In genomic region chr8:3576211-3576960, GRCm38 (mm10) we compare ENCODE assay signal across 23 mouse cellular contexts. TPM values are rescaled to one million over a fixed set of nuclear protein-coding genes. Genes with fewer than 3 reads are reported as not detected.
A peak's percentile ranks its signal among the peaks of the same experiment; 100 is the strongest.
DNase-seq lines count a peak whose midpoint lies in the region; ATAC-seq and TF ChIP-seq lines count a peak whose summit lies in the region.
"Had no signal": no experiment of that assay in that cellular context is flagged by ENCODE, and none has a peak within 500 bp of the region (broad histone marks: within the 10 kb centered on the region; RNA-seq: fewer than 3 reads in every experiment).

No protein-coding gene starts in this region.

- intact Hi-C loops in left cerebral cortex, adult 2 months (cut with DNase I): no loop called here

- 0 out of 2 replicates have a peak, but pooled peaks have one; percentile 38 for ATAC-seq in lung, postnatal 0 days
- peak; percentile 22 for ATAC-seq in intestine, embryonic 15.5 days
- no peak for ATAC-seq in monocyte, adult 5-6 weeks (replicated peaks; ENCODE audit: insufficient number of reproducible peaks, low FRiP score, low TSS enrichment, poor library complexity, severe bottlenecking)
- ATAC-seq: forebrain, embryonic 16.5 days; Patski had no signal

- H3K4me1 ChIP-seq in lung, postnatal 0 days (ENCODE audit: insufficient read depth, low read depth, low read length): no peaks in the 10 kb centered on the region
- 0 out of 2 replicates have a peak, but pooled peaks cover 4% of the 10 kb centered on the region for H3K4me1 ChIP-seq in intestine, embryonic 15.5 days (replicated peaks)
- H3K4me1 ChIP-seq: forebrain, embryonic 12.5 days; heart, embryonic 12.5 days; hindbrain, embryonic 10.5 days had no signal

- H3K27me3 ChIP-seq in lung, postnatal 0 days (replicated peaks; ENCODE audit: insufficient read depth, low read length): no peaks in the 10 kb centered on the region
- H3K27me3 ChIP-seq in intestine, embryonic 15.5 days (replicated peaks): no peaks in the 10 kb centered on the region
- H3K27me3 ChIP-seq: forebrain, embryonic 12.5 days; heart, embryonic 12.5 days; Patski had no signal

- H3K27ac ChIP-seq in lung, postnatal 0 days (ENCODE audit: low read length): no peak overlapping the region
- H3K27ac ChIP-seq in intestine, embryonic 15.5 days: no peak overlapping the region
- H3K27ac ChIP-seq in left cerebral cortex, adult 2 months: no peak overlapping the region
- H3K27ac ChIP-seq: forebrain, embryonic 12.5 days; hindbrain, embryonic 10.5 days; hindbrain, embryonic 14.5 days had no signal

- H3K36me3 ChIP-seq in lung, postnatal 0 days (ENCODE audit: insufficient read depth, low read length): no peaks in the 10 kb centered on the region
- H3K36me3 ChIP-seq in intestine, embryonic 15.5 days: no peaks in the 10 kb centered on the region
- H3K36me3 ChIP-seq: forebrain, embryonic 12.5 days; heart, embryonic 12.5 days; hindbrain, embryonic 10.5 days had no signal

- no peak for TF ChIP-seq CTCF in lung, postnatal 0 days (IDR thresholded peaks at IDR 0.05)
- TF ChIP-seq CTCF in left cerebral cortex, adult 2 months (IDR thresholded peaks at IDR 0.05): no peak

- H3K4me2 ChIP-seq in lung, postnatal 0 days (replicated peaks; ENCODE audit: low read depth, low read length): no peak overlapping the region
- no peak overlapping the region for H3K4me2 ChIP-seq in intestine, embryonic 15.5 days (replicated peaks)
- H3K4me2 ChIP-seq: forebrain, embryonic 12.5 days; heart, embryonic 12.5 days; hindbrain, embryonic 14.5 days had no signal

- H3K9ac ChIP-seq in lung, postnatal 0 days (replicated peaks; ENCODE audit: low read depth): no peak overlapping the region
- H3K9ac ChIP-seq in intestine, embryonic 15.5 days: no peak overlapping the region
- H3K9ac ChIP-seq: forebrain, embryonic 12.5 days; heart, embryonic 12.5 days; hindbrain, embryonic 14.5 days had no signal

- H3K4me3 ChIP-seq in lung, postnatal 0 days (ENCODE audit: low read depth, low read length): no peak overlapping the region
- H3K4me3 ChIP-seq in intestine, embryonic 15.5 days (replicated peaks): no peak overlapping the region
- no peak overlapping the region for H3K4me3 ChIP-seq in left cerebral cortex, adult 2 months
- H3K4me3 ChIP-seq: forebrain, embryonic 12.5 days; heart, embryonic 12.5 days; hindbrain, embryonic 10.5 days had no signal

- DNase-seq in lung, postnatal 0 days (ENCODE audit: low spot score): peak; percentile 26
- DNase-seq in lung, postnatal 10 days: no peak
- peak; percentile 57 for DNase-seq in R1 (ENCODE audit: low read depth, low spot score)
- no peak for DNase-seq in left cerebral cortex, adult 2 months (ENCODE audit: extremely low spot score in 1 of 2, low spot score in 2 of 2)
- DNase-seq in cerebellum, postnatal 4 days (ENCODE audit: low spot score in 2 of 2): no peak
- DNase-seq: adrenal gland, postnatal 14 days; cerebellum, adult 11-12 months; cerebellum, adult 9-10 months; cerebellum, postnatal 36 days; gastrocnemius, postnatal 10 days; kidney, adult 11 months had no signal

- no peak for TF ChIP-seq EP300 in lung, postnatal 0 days (IDR thresholded peaks at IDR 0.05)

- H3K9me3 ChIP-seq in lung, postnatal 0 days (ENCODE audit: low read length): no peaks in the 10 kb centered on the region
- no peaks in the 10 kb centered on the region for H3K9me3 ChIP-seq in intestine, embryonic 15.5 days
- H3K9me3 ChIP-seq: forebrain, embryonic 12.5 days; heart, embryonic 12.5 days; hindbrain, embryonic 10.5 days had no signal

- WGBS in lung, postnatal 0 days: 53% methylated on average over 15 of the region's 15 CpGs
- WGBS in intestine, embryonic 15.5 days: 65% methylated on average over 15 of the region's 15 CpGs

RNA-seq across cellular contexts. Expression of gene C330021F23Rik, which starts 8.6 kb away (rescaled TPM):
- polyA plus RNA-seq in lung, postnatal 0 days (2015; fragmentation: Nextera tagmentation; extraction: Ambion mirVana): 0.25 and 0.36 TPM in 2 replicates
- polyA plus RNA-seq in intestine, embryonic 15.5 days (2015; fragmentation: Nextera tagmentation; extraction: Ambion mirVana): 5.0 and 5.1 TPM in 2 replicates
- not detected for total RNA-seq in left cerebral cortex, adult 2 months (2021)
- 2.3 TPM in 1 of 3 replicates, not detected in the others for total RNA-seq in monocyte, adult 5-6 weeks (2017)
- total RNA-seq: granulocyte monocyte progenitor cell, adult 5-6 weeks had no signal
- polyA plus RNA-seq: C2C12 had no signal

RNA-seq across cellular contexts. Expression of gene Camsap3, which starts 10.7 kb away (rescaled TPM):
- 5.7 and 6.5 TPM in 2 replicates for polyA plus RNA-seq in lung, postnatal 0 days (2015; fragmentation: Nextera tagmentation; extraction: Ambion mirVana)
- 21.0 and 24.4 TPM in 2 replicates for polyA plus RNA-seq in intestine, embryonic 15.5 days (2015; fragmentation: Nextera tagmentation; extraction: Ambion mirVana)
- 10 to 100 TPM; 33.6 to 35.4 TPM for total RNA-seq in left cerebral cortex, adult 2 months (2021)
- total RNA-seq in monocyte, adult 5-6 weeks (2017): not detected in 3 replicates

RNA-seq across cellular contexts. Expression of gene Xab2, which starts 44.7 kb away (rescaled TPM):
- polyA plus RNA-seq in lung, postnatal 0 days (2015; fragmentation: Nextera tagmentation; extraction: Ambion mirVana): 34.2 and 37.3 TPM in 2 replicates
- polyA plus RNA-seq in intestine, embryonic 15.5 days (2015; fragmentation: Nextera tagmentation; extraction: Ambion mirVana): 45.2 and 50.9 TPM in 2 replicates
- total RNA-seq in left cerebral cortex, adult 2 months (2021): 10 to 100 TPM; 37.3 to 38.4 TPM
- 62.7 to 73.3 TPM (median 67.6 TPM) in 3 replicates for total RNA-seq in monocyte, adult 5-6 weeks (2017)

RNA-seq across cellular contexts. Expression of gene Pet100, which starts 45.0 kb away (rescaled TPM):
- 117 and 119 TPM in 2 replicates for polyA plus RNA-seq in lung, postnatal 0 days (2015; fragmentation: Nextera tagmentation; extraction: Ambion mirVana)
- 89.9 and 93.4 TPM in 2 replicates for polyA plus RNA-seq in intestine, embryonic 15.5 days (2015; fragmentation: Nextera tagmentation; extraction: Ambion mirVana)
- total RNA-seq in left cerebral cortex, adult 2 months (2021): 10 to 100 TPM; 72.8 to 84.1 TPM
- total RNA-seq in monocyte, adult 5-6 weeks (2017): 127 to 142 TPM (median 131 TPM) in 3 replicates

RNA-seq across cellular contexts. Expression of gene Pcp2, which starts 49.0 kb away (rescaled TPM):
- 0.08 TPM in 1 of 2 replicates, not detected in the other for polyA plus RNA-seq in lung, postnatal 0 days (2015; fragmentation: Nextera tagmentation; extraction: Ambion mirVana)
- polyA plus RNA-seq in intestine, embryonic 15.5 days (2015; fragmentation: Nextera tagmentation; extraction: Ambion mirVana): 0.10 TPM in 1 of 2 replicates, not detected in the other
- total RNA-seq in left cerebral cortex, adult 2 months (2021): not detected
- 0.67 to 0.96 TPM in 2 of 3 replicates, not detected in the other for total RNA-seq in monocyte, adult 5-6 weeks (2017)
- total RNA-seq: adrenal gland, postnatal 14 days; gastrocnemius, postnatal 10 days; granulocyte monocyte progenitor cell, adult 5-6 weeks; heart, adult 8-10 months; heart, postnatal 25 days had no signal
- polyA plus RNA-seq: heart, embryonic 12.5 days; hindbrain, embryonic 10.5 days; Patski had no signal

Comparison
In these comparisons a context has a peak if more than half of its experiments do, and no peak if none do; other contexts are left out.
1. DNase-seq: peak in lung, postnatal 0 days (single experiment) and R1 (single experiment); none in lung, postnatal 10 days (single experiment), left cerebral cortex, adult 2 months (0 of 2) and cerebellum, postnatal 4 days (0 of 2).
2. RNA of gene Camsap3, which starts 10.7 kb away (total RNA-seq): 33.6 to 35.4 TPM in left cerebral cortex, adult 2 months; not detected in monocyte, adult 5-6 weeks; every median in the first group is over 10 times any median in the second.